Mouse (Mus musculus): ENCODE results near the gene Ly86.
A peak's percentile ranks its signal among the peaks of the same experiment; 100 is the strongest.

Gene Ly86

DNA sequence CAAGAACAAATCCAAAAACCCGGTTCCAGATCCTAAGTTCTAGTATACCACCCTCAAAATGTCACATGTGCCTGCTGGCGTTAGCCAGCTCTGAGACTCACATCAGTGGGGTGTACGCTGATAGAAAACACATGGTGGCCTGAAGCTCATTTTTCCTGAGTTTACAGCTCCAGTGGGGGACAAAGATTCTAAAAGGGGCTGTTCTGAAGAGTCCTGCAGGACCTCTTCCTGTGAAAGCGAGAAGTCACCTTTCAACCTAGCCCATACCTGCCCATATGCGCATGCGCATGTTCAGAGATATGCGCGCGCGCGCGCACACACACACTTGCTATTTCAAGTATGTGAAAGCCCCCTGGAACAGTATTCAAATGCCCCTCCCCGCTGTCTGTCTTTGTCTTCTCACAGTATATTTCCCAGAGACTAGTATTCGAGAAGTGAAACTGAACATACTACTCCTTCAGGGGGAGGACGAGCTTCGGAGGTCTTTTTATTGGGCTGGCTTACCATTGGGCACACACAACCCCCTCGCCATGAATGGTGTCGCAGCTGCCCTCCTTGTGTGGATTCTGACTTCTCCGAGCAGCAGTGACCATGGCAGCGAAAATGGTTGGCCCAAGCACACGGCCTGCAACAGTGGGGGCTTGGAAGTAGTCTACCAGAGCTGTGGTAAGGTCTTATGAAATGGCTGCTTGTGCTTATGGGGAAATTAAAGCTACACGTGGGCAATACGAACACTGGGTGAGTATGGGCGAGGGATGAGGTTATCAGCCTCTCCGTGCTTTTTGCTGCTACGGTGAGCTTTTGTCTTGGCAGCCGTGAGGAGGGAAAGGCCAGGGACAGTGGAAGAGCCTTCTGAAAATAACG lies at the start of gene Ly86:
Gene Ly86 (plus strand): TSS at position 300 of the 864 bp plus-strand sequence.
- peak in 1 of 2 experiments; percentile 13 for DNase-seq

- no peak for DNase-seq
Observed at GRCm38 (mm10) chr13:37297886-37298285, 47.1 kb upstream of the Ly86 start.

- no peak for DNase-seq
Observed at GRCm38 (mm10) chr13:37298856-37299255, 46.2 kb upstream of the Ly86 start.

DNA sequence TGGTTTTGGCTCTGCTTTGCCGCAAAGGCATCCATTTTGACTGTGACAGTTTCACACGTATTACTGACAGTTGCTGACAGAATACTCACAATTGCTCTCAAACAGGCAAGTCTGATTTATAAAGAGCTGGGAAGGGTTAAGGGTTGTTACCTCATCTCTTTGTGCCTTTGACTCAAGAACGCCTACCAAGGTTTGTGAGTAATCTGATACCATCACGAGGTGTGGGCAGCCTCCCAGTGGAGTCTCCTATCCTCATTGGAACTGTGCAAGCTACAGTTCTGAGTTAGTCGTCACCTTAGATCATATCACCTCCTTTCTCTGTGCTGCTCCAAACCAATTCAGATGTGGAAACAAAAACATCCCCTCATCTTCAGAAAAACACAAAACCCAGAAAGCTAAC lies 42.1 kb upstream of the Ly86 start:
- DNase-seq, result no peak

DNA sequence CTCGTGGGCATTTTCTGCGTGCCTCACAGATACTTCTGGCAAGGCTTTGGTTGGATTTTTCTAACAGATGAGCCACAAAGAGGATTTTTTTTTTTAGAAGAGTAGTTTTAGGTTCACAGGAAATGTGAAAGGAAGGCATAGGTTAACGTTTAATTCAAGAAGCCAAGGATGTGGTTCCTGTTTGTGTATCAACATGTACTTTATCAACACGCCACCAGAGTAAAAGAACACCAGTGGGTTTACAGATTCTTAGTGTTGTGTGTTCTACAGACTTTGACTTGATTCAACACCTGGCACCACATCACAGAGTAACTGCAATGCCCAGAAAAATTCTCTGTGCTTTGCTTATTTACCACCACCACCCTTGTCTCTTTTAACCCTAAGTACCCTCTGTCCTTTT lies 37.0 kb upstream of the Ly86 start:
- no peak for DNase-seq

- DNase-seq, result no peak
Observed at GRCm38 (mm10) chr13:37309296-37309695, 35.7 kb upstream of the Ly86 start.

DNA sequence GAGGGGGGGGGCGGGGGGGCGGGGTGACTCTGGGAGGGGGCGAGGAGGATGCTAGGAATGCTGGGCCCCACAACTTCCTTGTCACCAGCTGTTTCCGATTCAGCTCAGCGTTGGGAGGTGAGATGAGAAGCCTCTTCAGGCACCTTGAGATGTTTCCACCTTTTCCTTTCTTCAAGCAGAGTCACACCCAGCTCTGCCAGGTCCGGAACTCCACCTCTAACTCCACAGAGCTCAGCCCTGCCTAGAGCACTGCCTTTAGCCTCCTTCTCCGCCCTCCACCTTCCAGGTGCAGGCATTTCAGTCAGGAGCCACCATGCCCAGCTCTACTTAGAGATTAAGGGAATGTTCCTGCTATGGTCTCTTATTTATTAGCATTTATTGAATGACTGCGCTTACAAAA lies 34.7 kb upstream of the Ly86 start:
- DNase-seq, result peak; percentile 16 to 37

DNA sequence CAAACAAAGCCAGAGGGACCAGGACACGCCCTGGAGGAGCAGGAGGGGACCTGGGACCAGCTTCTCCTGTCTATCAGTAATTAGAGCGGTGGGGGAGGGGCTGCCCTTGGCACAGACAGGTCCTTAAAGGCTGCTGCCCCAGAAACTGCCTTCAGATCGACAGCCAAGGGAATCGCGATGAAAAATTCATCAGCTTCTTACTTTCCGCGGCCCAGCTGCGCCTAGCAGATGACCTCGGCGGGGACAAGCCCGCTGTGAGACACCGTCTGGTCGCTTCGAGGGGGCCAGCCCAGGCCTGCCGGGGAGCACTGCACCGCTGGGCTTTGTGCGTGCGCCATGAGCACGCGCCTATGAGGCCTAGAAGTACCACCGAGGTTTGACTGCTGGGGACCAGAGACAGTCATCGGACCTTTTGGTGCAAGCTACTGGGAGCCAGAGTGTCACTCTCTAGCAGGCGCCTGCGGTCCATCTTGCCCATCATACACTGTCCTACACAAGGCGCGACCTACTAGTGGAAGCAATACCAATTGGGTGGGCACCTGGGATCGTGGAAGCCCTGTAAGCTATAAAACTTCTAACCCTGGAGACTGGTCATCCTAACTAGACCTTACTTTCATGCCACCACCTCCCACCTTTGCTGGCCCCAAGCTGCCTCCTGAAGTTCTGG lies 33.3 kb upstream of the Ly86 start:
- DNase-seq, result no peak

DNA sequence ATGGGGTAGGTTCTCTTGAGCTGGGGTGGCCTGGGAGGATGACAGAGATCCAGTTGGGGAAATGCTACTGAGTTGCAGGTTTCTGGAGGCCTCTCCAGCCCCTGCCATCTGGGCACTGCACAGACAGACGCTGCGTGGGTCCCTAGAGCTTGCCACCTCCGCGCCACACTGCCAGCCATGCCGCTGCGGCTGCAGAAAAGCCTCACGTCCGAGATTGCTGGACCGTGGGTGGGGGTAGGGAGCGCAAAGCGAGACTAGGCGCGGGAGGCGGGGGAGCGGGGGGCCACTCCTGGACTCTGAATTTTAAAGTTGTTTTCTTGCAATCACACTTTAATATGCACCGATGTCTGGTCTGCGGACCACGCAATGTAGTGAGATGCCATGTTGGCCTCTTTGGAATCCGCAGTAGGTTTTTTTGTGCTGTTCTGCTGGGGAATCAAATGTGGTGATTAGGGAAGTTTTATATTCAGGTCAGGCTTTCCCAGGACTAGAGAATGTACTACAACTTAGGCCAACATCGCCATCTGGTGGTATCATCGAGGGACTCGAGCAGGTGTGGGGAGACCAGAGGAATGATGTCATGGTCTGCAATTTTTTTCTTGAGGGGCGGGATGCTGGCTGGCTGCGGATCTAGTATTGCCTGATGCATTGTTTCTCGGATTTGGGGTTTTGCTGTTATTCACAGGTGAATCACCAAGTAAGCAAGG lies 32.6 kb upstream of the Ly86 start:
- DNase-seq, result peak; percentile 87 to 91

- no peak for DNase-seq
Observed at GRCm38 (mm10) chr13:37312951-37313350, 32.1 kb upstream of the Ly86 start.

DNA sequence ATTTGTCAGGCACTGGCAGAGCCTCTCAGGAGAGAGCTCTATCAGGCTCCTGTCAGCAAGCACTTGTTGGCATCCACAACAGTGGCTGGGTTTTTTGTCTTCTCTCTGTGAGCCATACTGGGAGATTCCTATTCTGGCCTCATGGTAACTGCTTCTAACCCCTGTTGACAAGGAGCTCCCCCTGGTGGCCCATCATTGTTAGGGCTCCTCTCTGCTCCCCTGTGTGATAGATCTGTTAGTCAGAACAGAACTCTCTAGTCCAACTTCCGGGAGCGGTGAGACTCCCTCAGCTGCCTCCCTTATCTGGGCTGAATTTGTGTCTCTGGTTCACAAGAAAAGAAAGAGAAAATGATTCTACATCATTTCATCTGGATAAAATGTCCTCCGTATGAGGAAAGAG lies 19.5 kb upstream of the Ly86 start:
- DNase-seq, result peak; percentile 57 to 65

DNA sequence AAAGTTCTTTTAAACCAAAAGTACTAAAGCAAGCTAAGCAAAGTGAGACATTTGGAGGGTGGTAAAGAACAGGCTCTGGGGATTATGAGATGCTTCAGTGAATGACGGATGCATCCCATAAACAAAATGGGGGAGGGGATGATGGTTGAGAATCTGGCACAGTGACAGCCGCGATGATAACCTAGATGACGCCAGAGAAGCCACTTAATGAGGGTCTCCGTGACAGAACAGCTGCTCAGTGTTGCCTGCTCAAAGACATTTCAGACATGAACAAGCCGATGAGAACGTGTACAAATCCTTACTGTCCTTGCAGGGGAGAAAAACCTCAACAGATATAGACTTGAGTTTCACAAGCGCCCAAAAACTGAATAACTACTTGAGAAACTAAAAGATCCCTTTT lies 15.3 kb upstream of the Ly86 start:
- no peak for DNase-seq

GRCm38 (mm10) chr13:37330971-37331370 lies 14.0 kb upstream of the Ly86 start:
- DNase-seq, result no peak

DNA sequence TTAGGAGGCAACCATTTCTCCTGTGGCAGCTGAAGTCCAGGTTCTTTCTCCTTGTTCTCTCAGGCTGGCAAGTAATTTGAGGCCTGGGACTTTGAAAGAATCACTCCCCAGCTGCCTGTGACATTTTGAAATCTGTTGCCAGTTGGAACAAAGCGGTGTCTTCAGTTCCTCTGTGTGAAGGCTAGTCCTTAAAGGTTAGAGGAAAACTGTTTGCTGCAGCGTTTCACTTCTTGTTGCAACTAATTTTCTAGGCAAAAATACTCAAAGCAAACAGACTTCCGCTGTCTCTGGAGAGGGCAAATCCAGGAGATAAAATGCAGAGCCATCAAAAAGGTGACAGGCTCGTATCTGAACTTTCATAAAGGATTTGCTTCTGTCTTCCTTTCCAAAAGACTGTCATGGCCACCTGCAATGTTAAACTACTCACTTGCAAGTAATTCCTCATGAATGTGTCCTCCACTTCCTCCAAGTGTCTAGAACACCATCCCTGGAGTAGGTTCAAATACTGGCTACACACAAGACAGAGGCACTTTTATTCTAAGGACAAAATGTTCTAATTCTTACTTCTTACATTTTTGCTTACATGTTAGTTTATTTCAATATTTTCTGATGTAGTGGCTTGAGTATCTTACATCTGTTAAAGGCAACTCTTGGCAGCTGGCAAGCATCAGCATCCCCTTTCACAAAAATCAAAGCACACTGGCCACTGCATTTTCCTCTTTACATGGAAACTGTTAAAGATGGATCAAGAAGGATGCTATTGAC lies 12.0 kb upstream of the Ly86 start:
- peak; percentile 27 to 46 for DNase-seq

DNA sequence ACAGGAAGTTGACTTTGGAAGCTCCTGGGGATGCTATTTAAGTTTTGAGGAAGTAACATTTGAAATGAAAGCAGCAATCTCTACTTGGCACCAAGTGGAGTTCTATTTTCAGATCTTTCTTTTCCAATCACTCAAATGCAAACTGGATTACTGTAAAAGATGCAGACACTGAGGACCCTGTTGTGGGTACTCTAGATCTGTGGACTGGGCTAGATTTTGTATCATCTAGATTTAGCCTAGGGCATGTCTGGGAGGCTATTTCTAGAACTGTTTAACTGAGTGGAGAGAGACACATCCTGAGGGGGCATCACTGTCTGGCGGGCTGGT lies 11.5 kb upstream of the Ly86 start:
- no peak for DNase-seq

DNA sequence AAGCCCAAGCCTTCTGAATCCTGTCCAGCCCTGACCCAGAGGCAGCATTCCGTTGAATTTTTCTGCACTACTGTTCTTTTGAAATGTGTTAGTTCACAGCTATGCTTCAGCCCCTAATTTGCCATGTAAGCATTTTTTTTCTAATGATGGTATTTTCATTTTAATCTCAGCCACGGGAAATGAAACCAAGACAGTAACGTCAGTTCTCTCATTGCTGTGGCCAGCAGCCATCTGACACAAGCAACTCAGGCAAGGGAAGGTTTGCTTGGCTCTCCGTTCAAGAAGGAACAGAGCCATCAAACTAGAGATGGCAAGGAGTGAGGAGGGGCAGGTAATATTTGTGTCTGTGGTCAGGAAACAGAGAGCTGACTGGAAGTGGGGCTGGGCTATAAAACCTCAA lies 7.7 kb upstream of the Ly86 start:
- no peak for DNase-seq

GRCm38 (mm10) chr13:37337871-37338270 lies 7.1 kb upstream of the Ly86 start:
- DNase-seq, result peak; percentile 31 to 52

- DNase-seq, result no peak
Observed at GRCm38 (mm10) chr13:37342804-37343203, 2.2 kb upstream of the Ly86 start.

- DNase-seq, result peak in 1 of 2 experiments; percentile 13
Observed at GRCm38 (mm10) chr13:37345823-37346222, 815 bp downstream of the Ly86 start.

DNA sequence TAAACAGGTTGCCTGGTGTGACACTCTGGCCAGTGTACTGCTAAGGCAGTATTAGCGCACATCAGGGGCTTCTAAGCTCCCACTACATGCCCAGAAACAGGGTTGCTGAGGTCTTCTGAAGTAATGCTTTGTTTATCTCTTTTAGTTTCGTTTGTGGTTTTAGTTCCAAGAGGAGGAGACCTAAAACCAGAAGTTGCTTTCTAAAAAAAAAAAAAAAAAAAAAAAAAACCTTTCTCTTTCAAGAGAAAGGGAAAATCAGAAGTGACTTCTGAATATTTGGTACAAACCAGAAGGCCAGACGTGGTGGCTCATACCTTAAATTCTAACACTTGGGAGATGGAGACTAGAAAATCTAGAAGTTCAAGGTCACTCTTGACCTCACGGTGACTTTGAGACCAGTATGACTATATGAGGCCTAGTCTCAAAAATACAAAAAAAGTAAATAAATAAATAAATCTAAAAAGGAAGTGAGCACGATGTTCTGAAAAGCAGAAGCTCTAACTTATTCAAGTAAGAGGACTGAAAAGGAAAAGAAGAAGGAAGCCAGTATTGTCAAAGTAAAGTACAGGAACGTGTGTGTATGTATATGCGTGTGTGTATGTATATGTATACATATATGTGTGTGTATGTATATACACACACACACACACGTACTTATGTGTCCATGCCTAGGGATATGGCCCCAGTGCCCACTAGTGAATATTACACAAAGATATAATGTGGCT lies 3.0 kb downstream of the Ly86 start:
- DNase-seq, result no peak

DNA sequence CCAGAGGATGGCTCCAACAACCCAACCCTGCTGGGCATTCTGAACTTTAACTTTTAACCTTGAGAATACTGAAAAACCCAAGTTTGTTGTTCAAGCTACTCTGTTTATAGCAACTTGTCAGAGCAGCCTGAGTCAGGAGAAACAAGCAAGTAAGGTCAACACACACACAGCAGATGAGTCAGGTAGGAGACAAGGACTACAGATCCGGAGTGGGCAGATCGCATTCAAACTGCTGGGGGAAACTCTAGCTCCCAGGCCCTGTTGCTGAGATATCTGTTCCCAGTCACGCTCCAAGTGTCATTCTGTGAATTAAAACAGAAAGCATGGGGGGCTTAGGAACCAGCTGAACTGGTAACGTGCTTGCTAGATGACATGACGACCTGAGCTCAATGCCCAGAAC lies 4.0 kb downstream of the Ly86 start:
- DNase-seq, result no peak

GRCm38 (mm10) chr13:37353016-37353415 lies 8.0 kb downstream of the Ly86 start:
- no peak for DNase-seq
